8 mouse cellular contexts compared by ENCODE assay signal in the genomic region with DNA sequence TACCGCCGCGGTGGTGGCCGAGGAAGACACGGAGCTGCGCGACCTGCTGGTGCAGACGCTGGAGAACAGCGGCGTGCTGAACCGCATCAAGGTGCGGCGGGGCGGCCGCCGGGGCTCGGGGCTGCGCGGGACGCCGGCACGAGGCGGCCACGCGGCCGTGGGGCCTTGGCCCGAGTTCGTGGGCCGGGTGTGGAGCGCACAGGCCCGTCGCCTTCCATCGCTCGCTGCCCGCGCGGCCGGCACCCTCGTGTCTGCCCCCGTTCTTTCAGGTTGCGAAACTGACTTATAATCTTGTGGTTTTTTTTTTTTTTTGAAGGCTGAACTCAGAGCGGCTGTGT. TPM values are rescaled to one million over a fixed set of nuclear protein-coding genes. Genes with fewer than 3 reads are reported as not detected.
A peak's percentile ranks its signal among the peaks of the same experiment; 100 is the strongest.
DNase-seq lines count a peak whose midpoint lies in the region; ATAC-seq and TF ChIP-seq lines count a peak whose summit lies in the region.
"Not testable (repeated sequence)": the region's sequence is repeated elsewhere in the genome, so short reads cannot be mapped to it uniquely, and the experiment has no call there.

No protein-coding gene starts in this region.

- intact Hi-C loops in heart, adult 2 months (cut with DNase I), result not testable (repeated sequence)

- not testable (repeated sequence) for H3K79me2 ChIP-seq in heart, adult 2 months (replicated peaks; ENCODE audit: control insufficient read depth, insufficient read depth, low read length)

- peak; percentile 70; the same call in 1 of the 2 replicates for ATAC-seq in embryonic facial prominence, embryonic 11.5 days (replicated peaks; ENCODE audit: insufficient number of reproducible peaks, low FRiP score, low TSS enrichment, low read depth)
- not testable (repeated sequence) for ATAC-seq in intestine, embryonic 15.5 days
- ATAC-seq in limb, embryonic 14.5 days (ENCODE audit: low FRiP score, low read depth), result peak; percentile 7

- H3K27me3 ChIP-seq in embryonic facial prominence, embryonic 11.5 days (ENCODE audit: control insufficient read depth, insufficient read depth, low read length); heart, adult 2 months (ENCODE audit: control insufficient read depth, insufficient read depth, low read length); intestine, embryonic 15.5 days (replicated peaks); limb, embryonic 14.5 days (ENCODE audit: control insufficient read depth, insufficient read depth, low read length); midbrain, embryonic 10.5 days (ENCODE audit: low read depth, poor library complexity, severe bottlenecking); small intestine, adult 2 months (ENCODE audit: control insufficient read depth, insufficient read depth, low read length): not testable (repeated sequence)

- H3K4me3 ChIP-seq in embryonic facial prominence, embryonic 11.5 days (ENCODE audit: low read depth, low read length), result peak overlapping the region; percentile 44
- peak overlapping the region; percentile 43 for H3K4me3 ChIP-seq in heart, adult 2 months
- peak overlapping the region; percentile 52 for H3K4me3 ChIP-seq in intestine, embryonic 15.5 days (replicated peaks)
- peak overlapping the region; percentile 45 for H3K4me3 ChIP-seq in limb, embryonic 14.5 days (replicated peaks; ENCODE audit: low read length)
- H3K4me3 ChIP-seq in midbrain, embryonic 10.5 days, result peak overlapping the region; percentile 61
- H3K4me3 ChIP-seq in small intestine, adult 2 months (ENCODE audit: low read depth, low read length), result peak overlapping the region; percentile 80

- TF ChIP-seq CTCF in heart, adult 2 months (IDR thresholded peaks at IDR 0.05); small intestine, adult 2 months (IDR thresholded peaks at IDR 0.05; ENCODE audit: extremely low read depth, insufficient read length, insufficient replicate concordance, low read depth, low read length): not testable (repeated sequence)

- peak; percentile 36 for DNase-seq in A20 (ENCODE audit: low read depth, low spot score)
- DNase-seq in adrenal gland, postnatal 36 days, result peak; percentile 9 to 14
- DNase-seq in embryonic facial prominence, embryonic 11.5 days (ENCODE audit: low spot score); limb, embryonic 14.5 days (ENCODE audit: low spot score); midbrain, embryonic 10.5 days (ENCODE audit: low spot score): not testable (repeated sequence)
- DNase-seq in heart, adult 2 months, result peak; percentile 70 to 76

- not testable (repeated sequence) for TF ChIP-seq EP300 in heart, adult 2 months (IDR thresholded peaks at IDR 0.05; ENCODE audit: insufficient read depth, low read depth, low read length)

- not testable (repeated sequence) for H3K36me3 ChIP-seq in embryonic facial prominence, embryonic 11.5 days (replicated peaks; ENCODE audit: control insufficient read depth, insufficient read depth, low read depth, low read length); heart, adult 2 months (ENCODE audit: control insufficient read depth, insufficient read depth, low read length); intestine, embryonic 15.5 days
- peaks cover 13% of the 10 kb centered on the region for H3K36me3 ChIP-seq in limb, embryonic 14.5 days (ENCODE audit: control insufficient read depth, insufficient read depth, low read length)
- peaks cover 20% of the 10 kb centered on the region for H3K36me3 ChIP-seq in midbrain, embryonic 10.5 days
- peaks cover 12% of the 10 kb centered on the region for H3K36me3 ChIP-seq in small intestine, adult 2 months (ENCODE audit: control insufficient read depth, insufficient read depth, low read length)

- not testable (repeated sequence) for H3K9me3 ChIP-seq in embryonic facial prominence, embryonic 11.5 days (replicated peaks; ENCODE audit: control insufficient read depth, low read length); intestine, embryonic 15.5 days; limb, embryonic 14.5 days (ENCODE audit: control insufficient read depth, low read length); midbrain, embryonic 10.5 days (replicated peaks)

- H3K4me2 ChIP-seq in embryonic facial prominence, embryonic 11.5 days (ENCODE audit: low read depth, low read length), result not testable (repeated sequence)
- H3K4me2 ChIP-seq in intestine, embryonic 15.5 days (replicated peaks), result peak overlapping the region; percentile 41; the same call in 1 of the 2 replicates
- peak overlapping the region; percentile 39 for H3K4me2 ChIP-seq in limb, embryonic 14.5 days (replicated peaks; ENCODE audit: low read depth, low read length, severe bottlenecking)

- not testable (repeated sequence) for TF ChIP-seq POLR2A in heart, adult 2 months (IDR thresholded peaks at IDR 0.05; ENCODE audit: insufficient read depth, low read depth, low read length); limb, embryonic 14.5 days (IDR thresholded peaks at IDR 0.05; ENCODE audit: borderline replicate concordance, extremely low read depth, insufficient read depth, insufficient read length); small intestine, adult 2 months (IDR thresholded peaks at IDR 0.05; ENCODE audit: low read depth, low read length)

- not testable (repeated sequence) for H3K4me1 ChIP-seq in embryonic facial prominence, embryonic 11.5 days (ENCODE audit: control insufficient read depth, insufficient read depth, low read length); heart, adult 2 months (ENCODE audit: control insufficient read depth, insufficient read depth, low read length); intestine, embryonic 15.5 days (replicated peaks); limb, embryonic 14.5 days (ENCODE audit: control insufficient read depth, insufficient read depth, low read length); midbrain, embryonic 10.5 days; small intestine, adult 2 months (ENCODE audit: control insufficient read depth, insufficient read depth, insufficient read length, low read length)

- H3K9ac ChIP-seq in embryonic facial prominence, embryonic 11.5 days (replicated peaks; ENCODE audit: low read length), result peak overlapping the region; percentile 34
- peak overlapping the region; percentile 83 for H3K9ac ChIP-seq in heart, adult 2 months (ENCODE audit: low read depth, low read length)
- peak overlapping the region; percentile 48; the same call in 1 of the 2 replicates for H3K9ac ChIP-seq in intestine, embryonic 15.5 days
- H3K9ac ChIP-seq in limb, embryonic 14.5 days (ENCODE audit: low read depth, low read length, severe bottlenecking), result peak overlapping the region; percentile 44

- not testable (repeated sequence) for H3K27ac ChIP-seq in embryonic facial prominence, embryonic 11.5 days (replicated peaks; ENCODE audit: low read depth, low read length); heart, adult 2 months; intestine, embryonic 15.5 days; limb, embryonic 14.5 days (replicated peaks; ENCODE audit: low read depth, low read length); small intestine, adult 2 months (ENCODE audit: insufficient read depth, low read depth, low read length)
- H3K27ac ChIP-seq in midbrain, embryonic 10.5 days (replicated peaks), result peak overlapping the region; percentile 84

- WGBS in embryonic facial prominence, embryonic 11.5 days, result under 1% methylated on average over 20 of the region's 42 CpGs
- WGBS in heart, adult 2 months, result 1% methylated on average over 39 of the region's 42 CpGs
- WGBS in intestine, embryonic 15.5 days, result 0% methylated on average over 37 of the region's 42 CpGs
- under 1% methylated on average over 34 of the region's 42 CpGs for WGBS in limb, embryonic 14.5 days
- WGBS in midbrain, embryonic 10.5 days, result 0% methylated on average over 39 of the region's 42 CpGs
- WGBS in small intestine, adult 2 months, result under 1% methylated on average over 42 of the region's 42 CpGs

RNA-seq across cellular contexts. Expression of gene Fgfr1op, which starts 0.3 kb away (rescaled TPM):
- 10 to 100 TPM; 21.9 to 24.5 TPM for total RNA-seq in adrenal gland, postnatal 36 days (2021)
- 58.8 and 65.7 TPM in 2 replicates for polyA plus RNA-seq in embryonic facial prominence, embryonic 11.5 days (2014; fragmentation: Nextera tagmentation; extraction: Ambion mirVana)
- 10 to 100 TPM; 15.7 to 15.8 TPM for total RNA-seq in heart, adult 2 months (2021)
- polyA plus RNA-seq in heart, adult 2 months (2012; rRNA removed), result 3.0 and 6.7 TPM in 2 replicates
- polyA plus RNA-seq in intestine, embryonic 15.5 days (2015; fragmentation: Nextera tagmentation; extraction: Ambion mirVana), result 30.2 and 31.5 TPM in 2 replicates
- 12.5 and 16.4 TPM in 2 replicates for polyA plus RNA-seq in limb, embryonic 14.5 days (2012; rRNA removed)
- polyA plus RNA-seq in limb, embryonic 14.5 days (2014; fragmentation: Nextera tagmentation; extraction: Ambion mirVana), result 30.7 and 32.5 TPM in 2 replicates
- 55.9 and 58.2 TPM in 2 replicates for polyA plus RNA-seq in midbrain, embryonic 10.5 days (2016; fragmentation: Nextera tagmentation; extraction: Ambion mirVana)
- polyA plus RNA-seq in small intestine, adult 2 months (2012; rRNA removed), result 0.20 and 0.38 TPM in 2 replicates

RNA-seq across cellular contexts. Expression of gene Rnaset2a, which starts 17.7 kb away (rescaled TPM):
- 10 to 100 TPM; 57.3 to 67.8 TPM for total RNA-seq in adrenal gland, postnatal 36 days (2021)
- polyA plus RNA-seq in embryonic facial prominence, embryonic 11.5 days (2014; fragmentation: Nextera tagmentation; extraction: Ambion mirVana), result 16.4 and 18.0 TPM in 2 replicates
- total RNA-seq in heart, adult 2 months (2021), result 10 to 100 TPM; 22.1 to 28.9 TPM
- polyA plus RNA-seq in heart, adult 2 months (2012; rRNA removed), result 44.9 and 46.0 TPM in 2 replicates
- polyA plus RNA-seq in intestine, embryonic 15.5 days (2015; fragmentation: Nextera tagmentation; extraction: Ambion mirVana), result 31.1 and 36.4 TPM in 2 replicates
- 29.4 and 31.4 TPM in 2 replicates for polyA plus RNA-seq in limb, embryonic 14.5 days (2012; rRNA removed)
- polyA plus RNA-seq in limb, embryonic 14.5 days (2014; fragmentation: Nextera tagmentation; extraction: Ambion mirVana), result 29.3 and 29.5 TPM in 2 replicates
- 16.2 and 16.4 TPM in 2 replicates for polyA plus RNA-seq in midbrain, embryonic 10.5 days (2016; fragmentation: Nextera tagmentation; extraction: Ambion mirVana)
- 32.0 and 48.6 TPM in 2 replicates for polyA plus RNA-seq in small intestine, adult 2 months (2012; rRNA removed)

RNA-seq across cellular contexts. Expression of gene Gm49673, which starts 18.0 kb away (rescaled TPM):
- total RNA-seq in adrenal gland, postnatal 36 days (2021), result under 1 TPM in 1 of 2 experiments, not detected in 1; 0.30 TPM
- polyA plus RNA-seq in embryonic facial prominence, embryonic 11.5 days (2014; fragmentation: Nextera tagmentation; extraction: Ambion mirVana), result 0.25 and 0.57 TPM in 2 replicates
- not detected for total RNA-seq in heart, adult 2 months (2021)
- polyA plus RNA-seq in heart, adult 2 months (2012; rRNA removed), result 0.20 TPM in 1 of 2 replicates, not detected in the other
- polyA plus RNA-seq in intestine, embryonic 15.5 days (2015; fragmentation: Nextera tagmentation; extraction: Ambion mirVana), result 0.08 and 0.23 TPM in 2 replicates
- polyA plus RNA-seq in limb, embryonic 14.5 days (2012; rRNA removed), result 0.28 and 0.74 TPM in 2 replicates
- polyA plus RNA-seq in limb, embryonic 14.5 days (2014; fragmentation: Nextera tagmentation; extraction: Ambion mirVana), result not detected in 2 replicates
- polyA plus RNA-seq in midbrain, embryonic 10.5 days (2016; fragmentation: Nextera tagmentation; extraction: Ambion mirVana), result 0.21 and 0.27 TPM in 2 replicates
- 1.1 and 1.8 TPM in 2 replicates for polyA plus RNA-seq in small intestine, adult 2 months (2012; rRNA removed)
